Mouse (Mus musculus) kidney, embryonic 15.5 days (tissue): ENCODE data around the gene Tnfaip8l3. TPM values are rescaled to one million over a fixed set of nuclear protein-coding genes. Genes with fewer than 3 reads are reported as not detected.

Source experiments
- ATAC-seq: fragments of 200-750 bp; cut with Nextera tagmentation; replicated peaks from 2 replicates; pipeline ENCODE4 v1.8.0; 2017; ENCODE audit warnings: moderate TSS enrichment; ENCODE audit not compliant: low FRiP score
- H3K27ac ChIP-seq: fragments of 300-500 bp; sonication (generic); 2 replicates; pipeline ENCODE4 v1.5.1; 2015; ENCODE audit warnings: mild to moderate bottlenecking, inconsistent platforms
- H3K27me3 ChIP-seq: fragments of 300-500 bp; sonication (generic); 2 replicates; pipeline ENCODE4 v1.6.1; 2015; ENCODE audit warnings: inconsistent platforms
- H3K36me3 ChIP-seq: fragments of 300-500 bp; sonication (generic); 2 replicates; pipeline ENCODE4 v1.6.1; 2015; ENCODE audit warnings: inconsistent platforms
- H3K4me1 ChIP-seq: fragments of 300-500 bp; sonication (generic); 2 replicates; pipeline ENCODE4 v1.6.1; 2015; ENCODE audit warnings: inconsistent platforms
- H3K4me2 ChIP-seq: fragments of 300-500 bp; sonication (generic); 2 replicates; pipeline ENCODE4 v1.6.1; 2015; ENCODE audit warnings: moderate library complexity, mild to moderate bottlenecking, inconsistent platforms
- H3K4me3 ChIP-seq: fragments of 300-500 bp; sonication (generic); replicated peaks from 2 replicates; pipeline ENCODE4 v1.5.1; 2015; ENCODE audit warnings: mild to moderate bottlenecking, inconsistent platforms
- H3K9ac ChIP-seq: fragments of 300-500 bp; sonication (generic); 2 replicates; pipeline ENCODE4 v1.6.1; 2015; ENCODE audit warnings: mild to moderate bottlenecking, inconsistent platforms
- H3K9me3 ChIP-seq: fragments of 300-500 bp; sonication (generic); replicated peaks from 2 replicates; pipeline ENCODE4 v1.6.1; 2016; ENCODE audit warnings: inconsistent platforms
- WGBS: fragments of 180-500 bp; shearing (Covaris S2); methylation state at CpG from one replicate; pipeline ENCODE4 v1.1.7; 2015; ENCODE audit warnings: mixed read lengths; 5-methylcytosine and 5-hydroxymethylcytosine counted together
- polyA plus RNA-seq: library from polyadenylated mRNA; unstranded; fragments of >200 nt; fragmentation: Nextera tagmentation; extraction: Ambion mirVana; gene quantifications from 2 replicates; pipeline ENCODE4 v1.2.1, GENCODE M21; 2015

The Tnfaip8l3 gene
- polyA plus RNA-seq, 1 experiment from 2014 or later = 0.36 TPM

GRCm38 (mm10) chr9:53984868-53985267 lies 83.3 kb downstream of the Tnfaip8l3 start:
- Histone ChIP-seq H3K9ac (no peak overlapping the region), H3K9me3 (no peaks in the 10 kb centered on the region), H3K27ac (no peak overlapping the region), H3K4me1 (no peaks in the 10 kb centered on the region), H3K36me3 (no peaks in the 10 kb centered on the region), H3K4me2 (no peak overlapping the region), H3K27me3 (peaks cover 7% of the 10 kb centered on the region; the same call in 1 of the 2 replicates), H3K4me3 (no peak overlapping the region)
- 36% methylated on average over 9 of the region's 9 CpGs for WGBS
- no peak for ATAC-seq

GRCm38 (mm10) chr9:53975122-53975518 lies 93.1 kb downstream of the Tnfaip8l3 start, which contains the start of gene Elmod1:
Elmod1 (minus strand) TSS chr9:53975301.
- Histone ChIP-seq H3K4me1 (peaks cover 16% of the 10 kb centered on the region), H3K4me2 (peak within 1 kb of the TSS; percentile 82), H3K36me3 (no peaks in the 10 kb centered on the region), H3K9me3 (no peaks in the 10 kb centered on the region), H3K27ac (no peak within 1 kb of the TSS), H3K4me3 (peak within 1 kb of the TSS; percentile 49), H3K27me3 (peaks cover 45% of the 10 kb centered on the region), H3K9ac (peak within 1 kb of the TSS; percentile 29; the same call in 1 of the 2 replicates)
- under 1% methylated on average over 36 of the region's 36 CpGs for WGBS
- ATAC-seq = peak; percentile 86

DNA sequence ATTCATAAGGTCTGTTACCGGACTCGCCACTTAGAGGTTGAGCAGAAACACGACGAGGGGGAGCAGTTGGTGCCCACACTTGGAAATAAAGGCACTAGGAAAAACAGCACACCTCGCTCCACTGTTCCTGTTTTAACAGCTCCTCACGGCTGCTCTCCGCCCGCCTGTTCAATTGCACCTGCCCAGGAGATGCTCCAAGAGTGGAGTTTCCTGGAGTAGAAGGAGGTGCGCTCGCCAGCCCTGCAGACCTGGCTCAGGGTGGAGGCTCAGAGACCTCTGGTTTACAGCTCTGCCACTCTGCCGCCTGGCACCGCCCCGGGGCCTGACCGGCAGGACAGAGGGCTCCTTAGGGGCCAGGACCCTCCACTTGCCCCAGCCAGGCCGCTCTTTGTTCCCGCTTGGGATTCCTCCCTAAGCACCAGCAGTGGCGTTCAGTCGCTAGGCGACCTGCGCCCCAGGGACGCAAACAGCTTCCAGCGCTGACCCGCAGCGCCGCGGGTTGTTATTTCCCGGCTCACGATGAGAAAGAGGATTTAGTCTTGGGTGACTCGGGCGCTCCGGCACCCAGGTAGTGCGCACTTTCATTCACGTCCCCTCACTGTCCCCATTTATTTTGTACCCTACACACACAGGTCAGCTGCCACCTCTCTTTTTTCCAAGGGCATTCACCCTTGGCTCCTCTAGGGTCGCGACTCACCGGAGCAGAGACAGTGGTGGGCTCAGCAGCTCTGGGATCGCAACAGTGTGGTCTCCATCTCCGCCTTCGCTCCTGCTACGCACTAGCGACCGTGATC lies 93.7 kb downstream of the Tnfaip8l3 start:
- peak; percentile 67 for ATAC-seq
- under 1% methylated on average over 42 of the region's 42 CpGs for WGBS

DNA sequence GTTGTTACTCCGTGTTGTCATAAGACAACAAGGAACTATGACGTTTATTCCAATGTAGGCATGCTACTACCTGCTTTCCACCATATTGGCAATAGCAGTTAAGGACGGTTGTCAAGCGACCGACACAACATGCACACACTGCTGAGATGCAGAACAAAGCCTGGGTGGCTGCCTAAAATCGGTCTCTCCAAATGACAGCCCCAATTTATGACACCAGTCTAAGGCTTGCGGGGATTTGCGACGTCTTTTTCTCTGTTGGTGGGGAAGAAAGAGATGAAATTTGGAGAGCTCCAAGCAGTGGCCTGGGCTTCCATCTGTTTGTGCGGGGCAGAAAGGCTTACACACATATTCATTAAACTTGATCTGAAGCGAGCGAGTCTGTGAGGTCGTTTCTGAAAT lies 94.3 kb downstream of the Tnfaip8l3 start:
- 20% methylated on average over 13 of the region's 13 CpGs for WGBS
- Histone ChIP-seq H3K27me3 (peaks cover 45% of the 10 kb centered on the region), H3K9ac (no peak overlapping the region), H3K9me3 (no peaks in the 10 kb centered on the region), H3K36me3 (no peaks in the 10 kb centered on the region), H3K4me3 (peak overlapping the region; percentile 49), H3K4me2 (peak overlapping the region; percentile 82), H3K4me1 (peaks cover 16% of the 10 kb centered on the region), H3K27ac (no peak overlapping the region)
- no peak for ATAC-seq

More for the DNA sequence above, 93.7 kb downstream of the Tnfaip8l3 start:
- peak overlapping the region; percentile 82 for H3K4me2 ChIP-seq
- no peaks in the 10 kb centered on the region for H3K36me3 ChIP-seq
- peaks cover 16% of the 10 kb centered on the region for H3K4me1 ChIP-seq
- H3K27me3 ChIP-seq = peaks cover 45% of the 10 kb centered on the region
- H3K27ac ChIP-seq = no peak overlapping the region
- no peaks in the 10 kb centered on the region for H3K9me3 ChIP-seq
- H3K4me3 ChIP-seq = peak overlapping the region; percentile 49
- H3K9ac ChIP-seq = peak overlapping the region; percentile 29; the same call in 1 of the 2 replicates

Other genes with a start within 250 kb of the Tnfaip8l3 start
- 8.7 and 19.3 TPM in 2 replicates for gene Sln, start 218.2 kb downstream of the Tnfaip8l3 start, polyA plus RNA-seq
- gene Elmod1, start 93.1 kb downstream of the Tnfaip8l3 start, polyA plus RNA-seq = 0.53 and 0.62 TPM in 2 replicates
- gene Cyp19a1, start 199.7 kb upstream of the Tnfaip8l3 start, polyA plus RNA-seq = not detected in 2 replicates
- gene Gldn, start 218.1 kb upstream of the Tnfaip8l3 start, polyA plus RNA-seq = 4.2 and 4.4 TPM in 2 replicates